Mouse (Mus musculus) adrenal gland, postnatal 36 days (tissue): ENCODE results near the gene Kank4. TPM values are rescaled to one million over a fixed set of nuclear protein-coding genes. Genes with fewer than 3 reads are reported as not detected.
"Not testable (repeated sequence)": the region's sequence is repeated elsewhere in the genome, so short reads cannot be mapped to it uniquely, and the experiment has no call there.

Source experiments
- DNase-seq, 2 experiments: peaks; one replicate each; pipeline ENCODE4 v3.0.0; 2021; ENCODE audit warnings: mixed read lengths in 1 of 2
- total RNA-seq, 2 experiments: library from RNA; stranded (reverse); gene quantifications; 2 replicates each; pipeline ENCODE4 v1.2.3; 2021

Kank4 gene
- total RNA-seq, 2 experiments from 2014 or later = 2.4 to 3.3 TPM

DNA sequence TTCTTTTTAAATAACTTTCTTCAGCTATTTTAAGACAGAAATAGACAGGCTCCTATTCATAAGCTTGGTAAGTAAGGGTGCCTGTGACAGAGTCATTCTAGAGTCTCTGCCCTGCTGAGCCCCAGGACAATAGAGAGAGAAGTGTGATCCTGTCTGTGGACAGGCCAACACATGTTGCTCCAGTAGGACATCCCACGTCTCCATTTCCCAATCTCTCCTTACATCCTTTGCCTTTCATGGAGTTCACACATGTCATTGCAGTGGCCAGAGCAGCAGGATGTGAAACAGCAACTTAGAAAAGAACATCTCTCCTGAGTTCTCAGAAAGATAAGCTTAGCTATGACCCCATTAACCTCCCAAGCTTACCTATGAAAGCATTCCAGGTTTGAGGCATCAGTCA, 14.4 kb upstream of the Kank4 start:
- no peak for DNase-seq

- no peak for DNase-seq
These were observed 9.4 kb upstream of the Kank4 start for GRCm38 (mm10) chr4:98826701-98827100.

- not testable (repeated sequence) for DNase-seq
These were observed 6.4 kb upstream of the Kank4 start, which contains the start of gene I0C0044D17Rik for GRCm38 (mm10) chr4:98823740-98824139. Gene I0C0044D17Rik (minus strand): TSS chr4:98823840.

DNA sequence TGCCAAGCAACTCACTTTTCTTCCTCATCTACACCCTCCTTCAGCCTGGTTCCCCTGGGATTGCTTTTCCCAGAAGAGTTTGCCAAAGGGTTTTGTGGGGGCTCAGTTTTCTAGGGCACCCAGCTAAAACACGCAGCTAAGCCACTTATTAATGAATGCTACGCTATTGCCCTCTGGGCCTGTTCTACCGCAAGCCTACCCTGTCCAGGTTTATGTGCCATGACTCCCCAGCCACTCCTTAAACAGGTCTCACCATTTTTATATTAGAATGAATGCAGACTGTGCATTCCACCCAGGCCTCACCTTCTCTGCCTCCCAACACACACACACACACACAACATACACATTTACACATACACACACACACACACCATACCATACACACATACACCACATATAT, 5.7 kb upstream of the Kank4 start:
- DNase-seq = no peak

DNA sequence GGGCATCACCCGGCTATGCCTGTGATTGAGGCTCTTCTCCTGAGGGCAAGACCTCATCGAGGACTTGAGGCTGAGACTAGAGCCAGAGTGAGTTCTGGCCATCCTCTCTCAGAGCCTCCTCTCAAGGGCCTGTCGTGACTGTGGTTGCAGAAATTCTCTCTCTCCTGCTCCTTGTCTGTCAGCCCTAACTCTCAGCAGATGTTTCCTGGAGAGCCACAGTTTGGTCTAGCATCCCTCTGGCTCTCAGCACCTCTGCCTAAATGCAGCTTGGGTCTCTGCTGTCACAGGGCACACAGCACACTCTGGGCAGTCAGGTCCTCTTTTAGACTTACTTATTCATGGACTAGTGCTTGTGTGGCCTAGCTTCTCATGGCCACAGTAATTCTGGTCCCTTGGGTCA, 5.1 kb upstream of the Kank4 start:
- DNase-seq = no peak

DNA sequence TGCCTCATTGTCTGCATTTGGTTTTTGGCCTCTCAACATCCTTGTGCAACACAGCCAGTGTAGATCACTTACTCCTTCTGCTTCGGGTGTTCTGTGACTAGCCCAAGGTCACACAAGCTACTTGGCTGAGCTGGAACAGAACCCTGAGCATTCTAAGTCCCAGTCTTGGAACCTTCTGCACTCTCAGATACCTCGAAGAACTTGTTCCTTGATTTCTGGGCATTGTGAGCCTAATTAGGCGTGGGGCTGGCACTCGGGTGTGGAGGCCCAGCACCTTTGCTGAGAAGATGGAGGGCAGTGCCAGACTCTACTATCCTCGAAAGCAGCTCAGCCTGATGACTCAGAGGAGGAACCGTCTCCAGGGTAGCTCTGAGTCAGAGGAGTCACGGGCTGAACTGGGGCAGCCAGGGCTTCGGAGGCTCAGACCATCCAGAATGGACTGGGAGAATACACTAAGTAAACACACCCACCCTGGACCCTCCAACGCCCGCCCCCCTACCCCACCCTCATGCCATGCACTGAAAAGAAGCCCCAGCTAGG, 1.9 kb upstream of the Kank4 start:
- DNase-seq = peak; percentile 71 to 75

- peak; percentile 23 to 33 for DNase-seq
These were observed 542 bp downstream of the Kank4 start for GRCm38 (mm10) chr4:98816807-98817183.

DNA sequence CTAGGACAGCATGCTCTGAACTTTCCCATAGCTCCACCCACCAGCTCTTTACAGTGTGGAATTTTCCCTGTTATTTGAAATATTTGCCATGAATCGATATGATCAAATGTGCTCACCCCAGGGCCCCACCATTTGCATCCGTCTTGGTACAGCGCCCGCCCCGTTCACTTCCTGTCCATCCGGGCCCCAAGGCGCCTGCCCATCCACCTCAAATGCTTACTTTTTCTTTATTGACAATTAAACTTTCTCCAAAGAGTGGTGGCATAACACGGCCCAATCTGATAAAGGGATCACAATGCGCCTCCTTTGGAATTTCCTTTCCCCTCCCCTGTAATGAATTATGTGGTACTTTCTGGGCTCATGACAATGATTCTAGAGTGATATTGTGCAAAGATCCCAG, 11.0 kb downstream of the Kank4 start:
- no peak for DNase-seq

DNA sequence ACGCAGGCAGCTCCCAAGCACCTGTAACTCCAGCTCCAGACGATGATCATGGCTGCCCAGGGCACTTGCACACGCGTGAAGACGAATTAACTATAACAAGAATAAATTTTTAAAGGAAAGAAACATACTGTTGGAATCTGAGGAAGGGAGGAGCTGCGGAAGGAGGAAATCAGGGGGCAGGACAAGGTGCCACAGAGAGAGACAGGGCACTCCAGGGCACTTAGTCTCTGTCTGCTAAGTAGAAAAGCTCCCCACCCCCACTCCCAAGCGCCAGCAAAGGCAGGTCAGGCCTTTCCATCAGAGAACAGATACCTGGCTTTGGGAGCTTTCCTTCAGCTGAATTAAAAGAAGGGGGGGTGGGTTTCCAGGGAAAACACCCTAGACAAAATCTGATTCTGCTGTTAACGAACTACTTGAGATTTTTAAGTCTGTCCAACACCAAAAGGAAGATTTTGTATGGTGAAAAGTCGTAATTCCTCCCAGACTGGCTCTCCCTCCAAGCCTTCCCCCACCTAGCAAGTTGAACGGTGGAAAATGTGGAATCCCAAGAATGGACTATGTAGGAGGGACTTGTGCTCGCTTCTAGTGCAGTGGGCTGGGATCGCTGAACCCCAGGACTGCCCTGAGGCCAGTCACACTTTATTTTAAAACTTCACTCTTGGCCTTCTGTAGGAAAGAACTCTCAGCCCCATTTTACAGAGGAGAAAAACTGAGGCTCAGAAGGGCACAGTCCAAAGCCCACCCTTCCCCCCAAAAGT, 11.9 kb downstream of the Kank4 start:
- DNase-seq = no peak

DNA sequence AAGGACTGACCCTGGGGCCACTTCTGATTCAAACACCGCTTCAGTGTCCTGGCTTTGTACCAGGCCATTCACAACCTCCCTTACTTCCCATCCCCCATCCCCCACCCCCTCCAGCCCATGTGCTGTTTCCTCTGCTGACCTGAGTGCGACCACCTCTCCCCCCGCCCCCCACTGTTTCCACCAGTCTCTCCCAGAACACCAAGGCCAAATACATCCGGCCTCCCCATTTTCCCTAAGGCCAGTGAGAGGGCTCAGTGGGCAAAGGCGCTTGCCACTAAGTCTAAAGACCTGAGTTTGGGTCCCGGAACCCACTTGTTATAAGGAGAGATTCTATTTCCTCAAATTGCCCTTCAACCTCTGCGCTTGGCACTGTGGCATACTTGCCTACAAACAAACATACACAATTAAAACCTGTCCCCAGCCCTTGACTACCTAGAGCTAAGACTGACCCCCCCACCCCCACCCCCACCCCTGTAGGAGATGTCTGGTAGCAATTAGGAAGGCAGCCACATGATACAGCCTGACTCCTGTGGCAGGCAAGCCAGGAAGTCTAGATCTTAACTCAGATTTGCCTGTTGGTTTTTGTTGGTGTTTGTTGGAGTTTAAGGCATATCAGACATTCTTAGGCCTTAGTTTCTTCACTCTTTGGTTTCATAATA, 12.7 kb downstream of the Kank4 start:
- no peak for DNase-seq

GRCm38 (mm10) chr4:98801775-98802174, 15.6 kb downstream of the Kank4 start:
- no peak for DNase-seq

DNA sequence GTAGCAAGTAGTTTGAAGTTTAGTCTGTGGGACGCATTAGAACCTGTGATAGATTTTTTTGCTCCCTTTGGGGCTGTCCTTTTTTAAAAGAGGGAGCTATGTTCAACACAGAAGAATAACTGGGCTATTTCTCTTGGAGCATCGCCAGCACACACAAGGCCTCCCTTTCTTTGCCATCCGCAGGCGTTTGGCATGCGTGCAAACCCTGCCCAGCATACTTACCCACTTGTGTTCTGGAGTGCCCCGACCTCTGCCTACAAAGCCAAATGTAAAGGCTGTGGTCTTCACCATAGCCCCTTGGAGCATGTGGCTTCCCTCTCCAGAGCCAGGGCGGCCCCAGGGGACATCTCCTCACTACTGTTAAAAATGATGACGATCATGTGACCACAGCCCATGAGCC, 16.5 kb downstream of the Kank4 start:
- peak in 1 of 2 experiments; percentile 45 for DNase-seq

DNA sequence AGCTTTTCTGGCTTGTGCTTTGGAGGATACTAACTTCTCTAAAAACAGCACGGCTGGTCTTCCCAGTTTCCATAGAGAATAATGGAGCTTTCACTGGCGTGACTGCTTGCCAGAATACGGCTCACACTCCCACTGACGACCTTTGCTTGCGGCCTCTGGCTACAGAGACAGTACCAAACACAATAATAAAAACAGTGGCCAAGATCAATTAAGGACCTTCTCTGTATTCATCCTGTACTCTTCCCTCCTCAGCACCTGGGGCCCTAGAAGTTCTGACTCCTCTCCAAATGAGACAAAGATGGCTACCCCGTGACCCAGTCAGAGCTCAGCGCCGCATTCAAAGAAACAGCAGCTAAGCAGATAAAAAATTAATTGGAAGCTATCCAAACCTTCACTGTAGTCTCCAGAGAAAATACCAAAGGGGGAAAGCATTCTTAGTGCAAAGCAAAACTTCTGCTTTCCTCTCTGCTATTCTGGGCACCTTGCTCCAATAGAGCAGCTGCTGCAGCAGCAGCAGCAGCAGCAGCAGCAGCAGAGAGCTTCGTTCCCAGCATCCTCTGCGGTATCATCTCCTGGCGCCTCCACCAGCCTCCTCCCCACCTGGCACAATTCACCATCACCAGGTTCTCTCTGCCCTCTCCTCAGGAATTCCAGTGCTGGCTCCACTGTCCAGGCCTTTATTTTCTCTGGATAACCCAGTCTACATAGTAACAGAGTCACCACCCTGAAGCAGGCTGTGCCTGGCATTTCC, 20.6 kb downstream of the Kank4 start:
- no peak for DNase-seq

- DNase-seq = no peak
These were observed 22.1 kb downstream of the Kank4 start for GRCm38 (mm10) chr4:98795241-98795640.

DNA sequence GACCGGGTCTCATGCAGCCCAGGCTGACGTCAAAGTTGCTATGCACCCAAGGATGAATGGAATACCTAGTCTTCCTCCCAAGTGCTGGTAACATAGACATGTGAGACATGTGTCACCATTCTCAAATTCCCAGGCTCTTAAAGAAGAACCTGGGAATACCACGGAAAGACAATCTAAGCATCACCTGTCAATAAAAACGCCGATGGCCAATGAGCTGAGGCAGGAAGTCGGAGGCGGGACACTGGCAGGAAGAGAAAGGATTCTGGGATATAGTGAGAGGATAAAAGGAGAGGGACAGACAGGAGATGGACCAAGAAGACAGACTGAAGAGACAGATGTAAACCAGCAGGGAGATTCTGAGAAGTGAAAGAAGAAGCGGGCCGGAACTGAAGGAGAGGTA, 23.9 kb downstream of the Kank4 start:
- DNase-seq = no peak

- DNase-seq = no peak
These were observed 26.6 kb downstream of the Kank4 start for GRCm38 (mm10) chr4:98790721-98791120.

- DNase-seq = peak in 1 of 2 experiments; percentile 7
These were observed 27.5 kb downstream of the Kank4 start for GRCm38 (mm10) chr4:98789861-98790311.

- DNase-seq = no peak
These were observed 28.1 kb downstream of the Kank4 start for GRCm38 (mm10) chr4:98789133-98789765.

DNA sequence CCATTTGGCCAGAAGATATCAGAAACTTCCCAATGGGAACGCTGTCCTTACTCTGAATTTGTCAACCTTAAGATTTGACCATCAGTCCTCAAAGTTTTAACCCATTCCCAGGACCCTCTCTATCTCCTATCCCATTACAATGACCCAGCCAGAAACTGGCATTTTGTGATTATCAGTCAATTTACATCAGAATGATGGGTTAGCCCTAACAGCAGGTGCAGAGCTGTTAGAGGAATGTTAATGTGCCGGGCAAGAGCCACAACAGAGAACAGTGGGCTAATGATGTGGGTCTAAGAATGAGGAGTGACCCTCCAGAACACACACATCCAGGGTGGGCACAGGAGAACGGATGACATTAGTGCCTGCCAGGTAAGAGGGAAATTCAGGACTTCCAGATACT, 31.1 kb downstream of the Kank4 start:
- no peak for DNase-seq

DNA sequence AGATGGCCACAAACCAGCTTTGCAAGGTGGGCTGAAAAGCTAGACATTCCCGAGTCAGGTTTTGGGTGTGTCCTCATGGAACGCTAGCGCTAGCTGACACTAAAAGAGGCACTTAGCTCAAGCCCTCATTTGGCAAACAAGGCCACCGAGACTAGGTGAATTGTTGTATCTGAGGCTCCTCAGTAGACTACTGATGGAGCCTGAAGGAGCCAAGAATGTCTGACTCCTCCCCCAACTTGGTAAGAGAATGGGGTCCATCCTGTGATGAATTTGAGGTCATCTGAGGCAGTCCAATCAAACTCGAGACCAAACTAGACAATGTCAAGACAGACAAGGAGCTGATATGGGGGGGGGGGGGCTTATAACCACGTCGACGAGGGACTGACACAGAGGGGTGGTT, 31.5 kb downstream of the Kank4 start:
- no peak for DNase-seq

GRCm38 (mm10) chr4:98778219-98778618, 39.1 kb downstream of the Kank4 start:
- no peak for DNase-seq

DNA sequence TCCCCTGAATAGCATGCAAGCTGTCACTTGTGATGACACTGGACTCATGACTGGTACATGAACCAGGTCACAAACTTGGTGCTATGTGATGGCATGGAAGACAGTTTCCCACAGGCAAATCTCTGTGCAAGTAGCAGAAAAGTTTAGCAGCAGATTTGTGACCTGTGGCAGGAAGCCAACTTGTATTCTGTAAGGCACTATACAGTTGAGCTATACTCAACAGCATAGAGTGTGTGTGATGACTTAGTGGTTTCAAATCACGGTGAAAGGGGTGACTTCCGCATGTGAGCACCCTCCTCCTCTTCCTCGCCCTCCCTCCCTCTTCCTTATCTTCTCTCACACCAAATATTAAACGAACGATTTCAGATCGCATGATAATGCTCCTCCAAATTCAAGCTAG, 39.9 kb downstream of the Kank4 start:
- no peak for DNase-seq
